Mouse (Mus musculus): ENCODE results near the gene Fibp.

DNA sequence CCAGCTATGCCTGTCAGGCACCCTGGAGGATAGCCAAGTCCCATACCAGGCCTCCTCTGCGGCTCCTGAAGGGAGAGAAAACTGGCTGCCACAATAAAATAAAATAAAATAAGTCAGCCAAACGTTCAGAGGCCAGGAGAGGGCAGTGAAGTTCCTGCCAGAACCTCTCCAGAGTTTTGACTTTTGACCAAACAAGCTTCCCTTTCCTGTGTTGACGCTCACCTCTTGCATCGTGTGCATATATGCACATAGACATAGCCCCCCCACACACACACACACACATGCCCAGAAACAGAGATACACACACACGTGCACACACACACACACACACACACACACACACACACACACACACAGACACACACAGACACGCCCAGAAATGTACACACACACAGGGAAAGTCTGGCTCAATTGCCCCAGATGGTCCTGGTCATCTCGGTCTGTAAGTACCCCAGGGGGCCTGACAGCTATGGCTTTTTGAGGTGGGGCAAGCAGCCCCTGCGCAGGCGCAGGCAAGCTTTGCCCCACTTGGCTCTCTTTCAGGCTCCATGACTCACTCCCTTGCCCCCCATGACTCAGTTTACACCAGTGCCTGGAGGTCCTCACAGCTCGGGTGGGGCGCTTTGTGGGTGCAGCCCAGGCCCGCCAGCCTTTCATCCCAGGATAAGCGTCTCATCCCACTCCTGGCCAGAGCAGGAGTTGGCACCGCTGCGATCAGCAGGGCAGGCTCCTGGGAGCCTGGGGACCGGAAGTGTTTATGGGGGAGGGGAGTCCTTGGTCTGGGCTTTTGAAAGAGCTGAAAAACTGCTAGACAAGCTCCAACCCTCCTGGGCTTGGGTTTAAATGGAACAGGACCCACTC lies 27.2 kb upstream of the Fibp start:
- TF ChIP-seq GATA1 (IDR thresholded peaks at IDR 0.05; ENCODE audit: low read length) (no peak), TAL1 (IDR thresholded peaks at IDR 0.05; ENCODE audit: low read length) (no peak)

All from erythroblast, embryonic 14.5 days (primary cell).